Comparison of ENCODE assay signal across 11 mouse cellular contexts in the genomic region with DNA sequence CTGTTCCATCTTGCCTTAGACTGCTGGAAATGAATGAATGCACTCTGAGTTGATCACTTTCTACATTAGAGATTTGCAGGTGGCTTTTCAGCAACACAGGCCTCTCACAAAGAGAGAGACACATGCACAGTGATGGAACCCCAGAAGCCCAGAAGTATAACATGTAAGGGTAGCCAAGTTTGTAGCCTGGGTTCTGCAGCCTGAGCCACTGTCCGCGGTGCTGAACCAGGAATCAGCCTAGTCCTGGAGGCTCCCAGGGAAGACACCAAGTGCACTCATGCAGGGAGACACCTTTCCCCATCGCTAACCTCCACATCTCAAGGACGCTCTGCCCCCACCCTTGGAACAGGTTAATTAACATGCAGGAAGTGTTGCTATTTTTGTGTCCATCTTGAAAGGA.
DNase-seq lines count a peak whose midpoint lies in the region; ATAC-seq and TF ChIP-seq lines count a peak whose summit lies in the region.
"Had no signal": no experiment of that assay in that cellular context is flagged by ENCODE, and none has a peak within 500 bp of the region (broad histone marks: within the 10 kb centered on the region; RNA-seq: fewer than 3 reads in every experiment).

No protein-coding gene starts in this region.

- ATAC-seq in kidney, embryonic 15.5 days (replicated peaks; ENCODE audit: low FRiP score), result 0 out of 2 replicates have a peak, but pooled peaks have one; percentile 18
- ATAC-seq in CD4-positive, CD25-positive, alpha-beta regulatory T cell, adult 4 months, result no peak
- no peak for ATAC-seq in granulocyte monocyte progenitor cell, adult 5-6 weeks (replicated peaks; ENCODE audit: poor library complexity, severe bottlenecking)
- ATAC-seq: intestine, embryonic 15.5 days had no signal

- H3K4me1 ChIP-seq in kidney, embryonic 15.5 days, result no peaks in the 10 kb centered on the region
- no peaks in the 10 kb centered on the region for H3K4me1 ChIP-seq in kidney, adult 2 months (ENCODE audit: control insufficient read depth, insufficient read depth, low read length)
- H3K4me1 ChIP-seq: intestine, embryonic 15.5 days had no signal

- H3K9me3 ChIP-seq in kidney, embryonic 15.5 days (replicated peaks), result no peaks in the 10 kb centered on the region
- H3K9me3 ChIP-seq: heart, embryonic 12.5 days; intestine, embryonic 15.5 days had no signal

- TF ChIP-seq CTCF in kidney, adult 2 months (conservative IDR thresholded peaks at IDR 0.05; ENCODE audit: insufficient read depth, insufficient read length, low read depth, low read length), result no peak

- H3K27me3 ChIP-seq in kidney, embryonic 15.5 days, result no peaks in the 10 kb centered on the region
- H3K27me3 ChIP-seq in kidney, adult 2 months (replicated peaks; ENCODE audit: control insufficient read depth, insufficient read depth, low read length), result no peaks in the 10 kb centered on the region
- H3K27me3 ChIP-seq: heart, embryonic 12.5 days; intestine, embryonic 15.5 days had no signal

- no peak for DNase-seq in kidney, adult 2 months
- DNase-seq in retina, embryonic 14.5 days (ENCODE audit: low spot score), result peak; percentile 54
- no peak for DNase-seq in retina, postnatal 1 day
- DNase-seq in embryo, embryonic 11 days, result peak; percentile 64
- DNase-seq: cerebellum, adult 9-10 months; lung, postnatal 4 days had no signal

- H3K4me2 ChIP-seq in kidney, embryonic 15.5 days, result no peak overlapping the region
- H3K4me2 ChIP-seq: heart, embryonic 12.5 days; intestine, embryonic 15.5 days had no signal

- 10% methylated on average over 4 of the region's 4 CpGs for WGBS in kidney, embryonic 15.5 days
- WGBS in kidney, adult 2 months, result 9% methylated on average over 4 of the region's 4 CpGs

- H3K36me3 ChIP-seq in kidney, embryonic 15.5 days, result no peaks in the 10 kb centered on the region
- no peaks in the 10 kb centered on the region for H3K36me3 ChIP-seq in kidney, adult 2 months (ENCODE audit: control insufficient read depth, insufficient read depth, low read length)
- H3K36me3 ChIP-seq: heart, embryonic 12.5 days; intestine, embryonic 15.5 days had no signal

- H3K4me3 ChIP-seq in kidney, embryonic 15.5 days (replicated peaks), result no peak overlapping the region
- H3K4me3 ChIP-seq in kidney, adult 2 months (ENCODE audit: insufficient read depth, low read depth, low read length), result no peak overlapping the region
- H3K4me3 ChIP-seq: heart, embryonic 12.5 days; intestine, embryonic 15.5 days had no signal

- no peak overlapping the region for H3K9ac ChIP-seq in kidney, embryonic 15.5 days
- H3K9ac ChIP-seq: heart, embryonic 12.5 days; intestine, embryonic 15.5 days had no signal

- no peak overlapping the region for H3K27ac ChIP-seq in kidney, embryonic 15.5 days
- no peak overlapping the region for H3K27ac ChIP-seq in kidney, adult 2 months (ENCODE audit: insufficient read depth, low read depth, low read length)
- H3K27ac ChIP-seq: intestine, embryonic 15.5 days had no signal

- no peak for TF ChIP-seq POLR2A in kidney, adult 2 months (IDR thresholded peaks at IDR 0.05; ENCODE audit: low read depth, low read length)

Comparison
In these comparisons a context has a peak if more than half of its experiments do, and no peak if none do; other contexts are left out.
1. DNase-seq: peak in retina, embryonic 14.5 days (single experiment) and embryo, embryonic 11 days (single experiment); none in kidney, adult 2 months (single experiment) and retina, postnatal 1 day (single experiment).